Comparison of ENCODE assay signal across 8 mouse cellular contexts in genomic region chr11:97186947-97187763, GRCm38 (mm10). TPM values are rescaled to one million over a fixed set of nuclear protein-coding genes. Genes with fewer than 3 reads are reported as not detected.
A peak's percentile ranks its signal among the peaks of the same experiment; 100 is the strongest.
DNase-seq lines count a peak whose midpoint lies in the region; ATAC-seq lines count a peak whose summit lies in the region.

No protein-coding gene starts in this region.

- H3K4me3 ChIP-seq in hindbrain, embryonic 11.5 days (ENCODE audit: low read depth, low read length), result peak overlapping the region; percentile 95

- peak overlapping the region; percentile 72 for H3K4me2 ChIP-seq in hindbrain, embryonic 11.5 days (replicated peaks; ENCODE audit: low read depth, low read length)

- peak overlapping the region; percentile 96 for H3K27ac ChIP-seq in hindbrain, embryonic 11.5 days (ENCODE audit: low read depth, low read length)

- peak; percentile 95 for DNase-seq in MN1 (ENCODE audit: low spot score)
- DNase-seq in cerebellum, adult 9-10 months, result peak; percentile 96
- DNase-seq in frontal cortex, adult 2 months (ENCODE audit: extremely low spot score in 1 of 2, low spot score in 1 of 2), result peak; percentile 89 to 97
- peak; percentile 93 for DNase-seq in hindbrain, embryonic 11.5 days (ENCODE audit: low spot score)
- DNase-seq in layer of hippocampus, postnatal 10 days (ENCODE audit: low spot score in 2 of 2), result peak; percentile 98 to 99
- DNase-seq in lung, postnatal 10 days, result peak; percentile 99
- DNase-seq in ovary, postnatal 36 days (ENCODE audit: low spot score), result peak; percentile 99
- DNase-seq in thymus, postnatal 25 days, result peak; percentile 99

- H3K9ac ChIP-seq in hindbrain, embryonic 11.5 days (ENCODE audit: low read depth, low read length), result peak overlapping the region; percentile 96

- H3K9me3 ChIP-seq in hindbrain, embryonic 11.5 days (ENCODE audit: control insufficient read depth, low read length), result no peaks in the 10 kb centered on the region

- H3K36me3 ChIP-seq in hindbrain, embryonic 11.5 days (ENCODE audit: control insufficient read depth, insufficient read depth, low read length), result peaks cover 6% of the 10 kb centered on the region; the same call in 1 of the 2 replicates

- peaks cover 6% of the 10 kb centered on the region; the same call in 1 of the 2 replicates for H3K4me1 ChIP-seq in hindbrain, embryonic 11.5 days (replicated peaks; ENCODE audit: control insufficient read depth, insufficient read depth, low read length)

- peak; percentile 75 for ATAC-seq in hindbrain, embryonic 11.5 days (ENCODE audit: low FRiP score)

- H3K27me3 ChIP-seq in hindbrain, embryonic 11.5 days (ENCODE audit: control insufficient read depth, insufficient read depth, low read length), result no peaks in the 10 kb centered on the region

- WGBS in hindbrain, embryonic 11.5 days, result under 1% methylated on average over 29 of the region's 74 CpGs

RNA-seq across cellular contexts. Expression of gene Kpnb1, which starts 0.5 kb away (rescaled TPM):
- polyA plus RNA-seq in frontal cortex, adult 2 months (2012; rRNA removed), result 76.4 and 80.7 TPM in 2 replicates
- 94.9 and 99.7 TPM in 2 replicates for polyA plus RNA-seq in hindbrain, embryonic 11.5 days (2014; fragmentation: Nextera tagmentation; extraction: Ambion mirVana)
- 100 to 1,000 TPM; 125 to 136 TPM for total RNA-seq in layer of hippocampus, postnatal 10 days (2021)

RNA-seq across cellular contexts. Expression of gene Tbkbp1, which starts 35.9 kb away (rescaled TPM):
- polyA plus RNA-seq in frontal cortex, adult 2 months (2012; rRNA removed), result 51.1 and 62.2 TPM in 2 replicates
- 3.9 and 4.2 TPM in 2 replicates for polyA plus RNA-seq in hindbrain, embryonic 11.5 days (2014; fragmentation: Nextera tagmentation; extraction: Ambion mirVana)
- total RNA-seq in layer of hippocampus, postnatal 10 days (2021), result 10 to 100 TPM; 54.4 to 60.4 TPM

Comparison
In these comparisons a context has a peak if more than half of its experiments do, and no peak if none do; other contexts are left out.
1. Peak in every context shown above with its lines: DNase-seq, ATAC-seq, H3K4me3 ChIP-seq and H3K27ac ChIP-seq.